Mouse (Mus musculus) spleen, postnatal 4 days (tissue): ENCODE results near the gene Ccdc34.

Source experiments
- DNase-seq, 2 experiments: peaks; one replicate each; pipeline ENCODE4 v3.0.0; 2022; ENCODE audit warnings: low spot score in 2 of 2

The Ccdc34 gene

GRCm38 (mm10) chr2:109996411-109996810 lies 21.2 kb upstream of the Ccdc34 start:
- DNase-seq: no peak

- no peak for DNase-seq
Observed at GRCm38 (mm10) chr2:110004668-110005067, 12.9 kb upstream of the Ccdc34 start.

DNA sequence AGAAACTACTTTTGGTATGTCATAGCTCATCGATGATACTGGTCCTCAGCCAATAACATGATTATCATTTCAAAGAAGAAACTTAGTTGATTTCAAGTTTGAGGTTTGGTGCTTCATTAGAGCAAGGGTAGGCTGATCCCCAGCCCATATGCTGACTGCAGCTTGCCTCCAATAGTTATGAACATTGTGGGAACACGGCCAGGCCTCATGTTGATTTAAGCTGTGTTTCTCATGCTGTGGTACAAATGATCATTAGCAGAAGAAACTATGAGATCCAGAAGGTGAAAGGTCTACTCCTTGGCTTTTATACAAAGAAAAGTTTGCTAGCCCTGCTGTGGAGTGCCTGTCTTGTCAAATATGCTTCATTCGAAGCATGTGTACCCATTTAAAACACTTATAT lies 12.5 kb upstream of the Ccdc34 start:
- no peak for DNase-seq

DNA sequence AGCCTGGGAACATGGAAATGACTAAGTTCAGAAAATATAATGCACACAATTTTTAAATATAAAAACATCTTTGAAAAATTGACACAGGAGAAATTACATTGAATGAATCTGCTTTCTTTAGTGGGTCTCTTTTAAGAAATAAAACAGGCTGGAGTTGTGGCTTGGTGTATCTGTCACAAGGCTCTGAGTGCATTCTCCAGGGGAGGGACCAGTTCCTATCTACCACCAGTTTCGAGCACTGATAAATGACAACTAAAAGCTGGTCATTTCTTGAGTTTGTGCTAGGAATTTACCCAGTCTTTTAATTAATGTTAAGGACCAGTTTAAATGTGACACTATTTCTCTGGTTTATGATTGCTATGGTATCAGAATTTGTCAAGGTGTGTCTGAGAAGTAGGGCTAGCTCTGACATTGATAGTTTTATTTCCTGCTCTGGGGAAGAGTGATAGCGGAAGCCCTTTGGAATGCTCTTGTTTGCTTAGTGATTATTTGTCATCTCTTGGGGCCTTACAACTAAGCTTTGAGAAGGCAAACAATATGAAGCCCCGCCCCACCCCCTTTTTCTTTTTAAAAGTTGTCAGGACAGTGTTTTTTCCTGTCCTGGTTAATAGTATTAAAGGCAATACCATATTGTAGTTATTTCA lies 11.9 kb upstream of the Ccdc34 start:
- DNase-seq: no peak

GRCm38 (mm10) chr2:110007423-110008267 lies 10.0 kb upstream of the Ccdc34 start:
- peak in 1 of 2 experiments; percentile 42 for DNase-seq

GRCm38 (mm10) chr2:110009449-110009848 lies 8.2 kb upstream of the Ccdc34 start:
- no peak for DNase-seq

- no peak for DNase-seq
Observed at GRCm38 (mm10) chr2:110012184-110012725, 5.4 kb upstream of the Ccdc34 start.

GRCm38 (mm10) chr2:110017087-110017486 lies 530 bp upstream of the Ccdc34 start:
- DNase-seq: no peak

- no peak for DNase-seq
Observed at GRCm38 (mm10) chr2:110019656-110020055, 2.0 kb downstream of the Ccdc34 start.

- DNase-seq: no peak
Observed at GRCm38 (mm10) chr2:110020430-110020829, 2.8 kb downstream of the Ccdc34 start.

DNA sequence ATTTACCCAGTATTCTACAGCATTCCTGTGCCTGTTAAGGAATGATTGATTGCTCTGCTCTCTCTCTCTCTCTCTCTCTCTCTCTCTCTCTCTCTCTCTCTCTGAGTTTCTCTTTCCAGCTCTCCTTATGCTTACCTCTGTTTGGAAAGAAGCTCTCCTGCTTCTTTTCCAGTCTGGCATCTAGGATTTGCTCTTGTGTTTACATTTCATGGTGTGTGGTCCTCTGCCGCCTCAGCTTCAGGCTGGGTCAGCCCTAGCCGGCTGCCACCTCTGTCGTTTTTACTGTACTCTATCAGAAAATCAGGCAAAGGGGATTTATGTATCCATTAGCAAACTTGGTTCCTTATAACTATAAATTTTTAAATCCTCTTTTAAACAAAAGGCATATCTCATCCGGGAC lies 18.6 kb downstream of the Ccdc34 start:
- DNase-seq: no peak

DNA sequence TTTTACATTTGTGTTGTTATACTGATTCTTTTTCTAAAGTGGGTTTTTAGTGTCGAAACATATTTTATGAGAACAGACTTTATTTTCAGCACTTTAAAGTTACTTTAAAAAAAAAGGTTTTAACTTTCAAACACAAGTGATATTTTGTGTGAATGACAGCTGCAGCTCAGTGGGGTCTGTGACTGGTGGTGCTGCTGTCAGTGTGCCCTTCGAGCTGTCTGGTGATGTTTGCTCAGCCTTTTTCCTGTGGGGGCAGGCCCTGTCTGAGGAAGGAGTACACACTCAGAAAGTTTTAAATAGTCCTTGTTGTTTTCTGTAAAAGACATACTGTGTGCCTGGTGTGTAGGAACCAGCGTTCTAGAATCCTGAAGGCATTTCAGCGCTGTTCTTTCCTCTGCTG lies 19.0 kb downstream of the Ccdc34 start:
- no peak for DNase-seq

- no peak for DNase-seq
Observed at GRCm38 (mm10) chr2:110037221-110037620, 19.6 kb downstream of the Ccdc34 start.

DNA sequence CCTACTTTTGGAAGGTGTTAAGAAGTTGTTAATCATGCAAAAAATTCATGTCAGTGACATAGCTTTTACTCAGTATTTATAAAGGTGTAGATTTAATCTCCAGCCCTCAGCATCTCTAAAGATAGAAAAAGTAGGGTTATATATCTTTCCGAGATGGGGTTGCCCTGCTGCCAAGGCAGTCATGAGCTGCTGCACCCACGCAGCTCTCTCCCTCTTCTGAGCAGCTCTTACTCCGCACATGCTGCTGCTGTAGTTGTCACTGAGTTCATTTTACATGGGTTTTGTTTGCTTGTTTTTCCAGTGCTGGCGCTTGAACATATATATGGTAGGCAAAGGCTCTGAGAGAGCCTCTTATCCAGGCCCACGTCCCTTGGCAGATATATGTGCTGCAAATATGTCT lies 20.7 kb downstream of the Ccdc34 start:
- no peak for DNase-seq

DNA sequence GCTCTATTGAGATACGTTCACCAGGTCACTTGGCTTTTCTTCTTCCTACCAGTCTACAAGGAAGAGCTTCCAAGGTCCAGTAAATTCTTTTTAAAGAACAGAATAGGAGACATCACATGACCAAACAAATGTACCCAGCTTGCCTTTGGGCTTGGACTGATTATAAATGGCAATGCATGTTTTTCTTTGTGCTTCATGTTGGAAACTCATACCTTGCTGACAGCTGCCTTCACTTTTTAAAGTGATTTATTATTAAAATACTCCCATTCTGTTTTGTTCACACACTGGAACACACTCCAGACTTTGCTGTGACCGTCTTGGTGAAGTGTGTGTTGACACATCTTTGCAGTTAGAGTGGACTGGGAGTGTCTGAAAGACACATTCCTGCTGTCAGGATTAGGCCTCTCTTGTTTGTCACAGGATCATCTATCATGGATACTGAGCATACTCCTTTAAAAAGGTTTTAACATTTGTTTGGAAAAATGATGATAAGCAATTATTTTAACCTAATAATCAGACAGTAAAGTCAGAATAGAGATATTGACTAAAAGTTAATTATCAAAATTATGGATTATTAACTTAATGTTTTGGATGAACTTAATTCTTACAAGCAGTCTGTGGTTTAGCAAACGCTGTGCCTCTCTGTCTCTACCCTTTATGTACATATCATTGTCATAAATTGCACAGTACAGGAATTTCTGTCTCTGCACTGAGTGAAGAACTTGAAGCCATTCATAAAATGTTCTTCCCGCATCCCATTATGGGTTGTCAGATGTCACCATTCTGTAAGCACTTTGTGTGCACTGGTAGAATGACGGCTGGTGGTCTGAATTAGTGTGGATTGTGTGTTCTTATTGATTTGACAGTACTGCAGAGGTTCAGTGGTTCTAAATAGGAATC lies 25.5 kb downstream of the Ccdc34 start:
- no peak for DNase-seq

GRCm38 (mm10) chr2:110058424-110058823 lies 40.8 kb downstream of the Ccdc34 start:
- no peak for DNase-seq

DNA sequence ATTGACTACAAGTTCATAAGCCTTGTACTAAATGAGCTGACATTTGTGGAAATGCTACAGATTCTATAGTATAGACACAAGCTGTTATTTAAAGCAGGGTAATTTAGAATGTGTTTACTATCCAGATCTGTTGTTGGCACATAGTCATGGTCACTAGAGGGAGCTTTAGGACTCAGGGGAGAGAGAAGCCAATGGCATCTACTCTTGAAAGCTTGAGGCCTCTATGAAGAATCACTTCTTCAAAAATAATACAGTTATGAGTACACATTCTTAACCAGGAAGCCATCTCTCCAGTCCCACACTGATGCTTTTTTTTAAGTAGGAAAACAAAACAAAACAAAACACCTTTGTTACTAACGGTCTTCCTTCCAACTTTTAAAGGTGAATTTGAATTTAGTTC lies 45.5 kb downstream of the Ccdc34 start:
- DNase-seq: no peak

DNA sequence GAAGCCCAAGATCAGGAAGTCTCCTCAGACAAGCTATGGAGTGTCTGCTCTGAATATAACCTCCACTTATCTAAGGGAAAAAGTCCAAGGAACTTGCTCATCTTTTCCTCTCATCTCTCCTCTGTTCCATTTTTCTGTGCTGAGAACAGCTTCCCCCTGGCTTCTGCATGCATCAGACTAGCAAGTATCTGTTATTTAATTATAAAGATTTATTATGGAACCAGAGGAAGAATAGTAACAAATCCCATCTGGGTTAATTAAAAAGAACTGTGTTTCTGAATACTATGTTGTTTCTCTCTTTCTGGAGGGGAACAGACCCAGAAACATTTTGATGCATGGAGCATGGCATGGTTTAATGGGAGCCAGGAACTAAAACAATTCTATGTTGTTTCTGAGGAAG lies 51.3 kb downstream of the Ccdc34 start:
- no peak for DNase-seq

DNA sequence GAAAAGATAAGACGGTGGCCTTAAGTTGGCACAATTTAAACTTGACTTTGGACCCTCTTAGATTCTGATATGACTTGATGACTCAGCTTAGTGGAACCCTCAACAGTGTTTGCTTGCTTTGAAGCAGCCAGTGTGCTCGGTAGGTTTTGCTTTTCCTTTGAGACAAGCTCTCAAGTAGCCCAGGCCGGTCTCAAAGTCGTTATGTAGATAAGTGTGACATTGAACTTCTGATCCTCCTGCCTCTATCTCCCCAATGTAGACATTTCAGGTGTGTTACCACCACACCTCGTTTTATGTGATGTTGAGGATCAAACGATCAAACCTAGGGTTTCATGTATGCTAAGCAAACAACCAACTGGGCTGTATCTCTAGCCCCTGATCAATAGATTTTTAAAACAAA lies 55.4 kb downstream of the Ccdc34 start:
- DNase-seq: no peak

- DNase-seq: no peak
Observed at GRCm38 (mm10) chr2:110074646-110075452, 57.2 kb downstream of the Ccdc34 start.

DNA sequence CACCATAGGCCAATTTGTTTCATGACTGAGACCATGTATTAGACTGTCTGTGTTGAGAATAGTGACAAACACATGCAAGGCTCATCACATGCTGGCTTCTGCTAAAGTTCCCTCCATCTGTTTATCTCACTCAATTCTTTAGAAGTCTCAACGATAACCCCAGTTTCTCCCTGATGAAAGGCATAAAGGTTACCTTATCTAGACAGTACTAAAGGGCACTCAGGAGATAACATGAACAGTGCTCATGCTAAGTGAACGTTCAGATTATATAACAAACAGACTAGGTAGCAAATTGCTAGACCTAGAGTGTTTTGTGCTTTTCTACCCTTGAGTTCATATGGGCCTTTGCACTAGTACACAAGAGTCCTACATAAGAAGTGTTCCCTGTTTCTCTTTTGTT lies 59.6 kb downstream of the Ccdc34 start:
- no peak for DNase-seq
